ENCODE assay signal across 9 mouse cellular contexts in genomic region chr8:71406099-71407015, GRCm38 (mm10). TPM values are rescaled to one million over a fixed set of nuclear protein-coding genes. Genes with fewer than 3 reads are reported as not detected.
DNase-seq lines count a peak whose midpoint lies in the region; ATAC-seq and TF ChIP-seq lines count a peak whose summit lies in the region.
"Had no signal": no experiment of that assay in that cellular context is flagged by ENCODE, and none has a peak within 500 bp of the region (broad histone marks: within the 10 kb centered on the region; RNA-seq: fewer than 3 reads in every experiment).

No protein-coding gene starts in this region.

- peaks cover 36% of the 10 kb centered on the region for H3K36me3 ChIP-seq in lung, embryonic 14.5 days (ENCODE audit: insufficient read depth)
- peaks cover 5% of the 10 kb centered on the region; the same call in 1 of the 2 replicates for H3K36me3 ChIP-seq in neural tube, embryonic 13.5 days

- H3K4me1 ChIP-seq in lung, embryonic 14.5 days (ENCODE audit: insufficient read depth) = no peaks in the 10 kb centered on the region
- H3K4me1 ChIP-seq in neural tube, embryonic 13.5 days (replicated peaks) = peaks cover 24% of the 10 kb centered on the region

- peak overlapping the region; percentile 46 for H3K27ac ChIP-seq in lung, embryonic 14.5 days (ENCODE audit: low read depth)
- no peak overlapping the region for H3K27ac ChIP-seq in neural tube, embryonic 13.5 days (replicated peaks)

- no peaks in the 10 kb centered on the region for H3K9me3 ChIP-seq in lung, embryonic 14.5 days (ENCODE audit: low read depth, low read length)
- no peaks in the 10 kb centered on the region for H3K9me3 ChIP-seq in neural tube, embryonic 13.5 days

- H3K9ac ChIP-seq in lung, embryonic 14.5 days = peak overlapping the region; percentile 79
- H3K9ac ChIP-seq in neural tube, embryonic 13.5 days = peak overlapping the region; percentile 60

- under 1% methylated on average over 55 of the region's 55 CpGs for WGBS in lung, embryonic 14.5 days
- WGBS in neural tube, embryonic 13.5 days = under 1% methylated on average over 55 of the region's 55 CpGs

- H3K27me3 ChIP-seq in lung, embryonic 14.5 days (ENCODE audit: insufficient read depth, low read length) = no peaks in the 10 kb centered on the region
- H3K27me3 ChIP-seq in neural tube, embryonic 13.5 days = no peaks in the 10 kb centered on the region

- peak overlapping the region; percentile 78 for H3K4me3 ChIP-seq in lung, embryonic 14.5 days (ENCODE audit: low read depth, low read length)
- peak overlapping the region; percentile 42 for H3K4me3 ChIP-seq in neural tube, embryonic 13.5 days

- ATAC-seq in lung, embryonic 14.5 days (ENCODE audit: insufficient read depth) = peak; percentile 84
- ATAC-seq in neural tube, embryonic 13.5 days (ENCODE audit: low read depth) = peak; percentile 72

- peak overlapping the region; percentile 88 for H3K4me2 ChIP-seq in lung, embryonic 14.5 days
- H3K4me2 ChIP-seq in neural tube, embryonic 13.5 days = peak overlapping the region; percentile 82

- DNase-seq in right cerebral cortex, postnatal 4 days = peak; percentile 57
- DNase-seq in right cerebral cortex, adult 18-20 months = no peak
- DNase-seq in cerebellum, postnatal 25 days = peak; percentile 52 to 65
- peak; percentile 63 for DNase-seq in gastrocnemius, postnatal 14 days
- peak; percentile 71 for DNase-seq in kidney, adult 11 months
- peak; percentile 88 for DNase-seq in lung, embryonic 14.5 days
- peak; percentile 80 for DNase-seq in yolk sac, embryonic 10.5 days (ENCODE audit: low spot score)

- TF ChIP-seq CTCF in lung, embryonic 14.5 days (IDR thresholded peaks at IDR 0.05; ENCODE audit: low read depth) = peak; percentile 94

- intact Hi-C loops in gastrocnemius, postnatal 14 days (cut with DNase I; ENCODE audit: low total_unique reads) = loop anchor here (5.0 kb wide), 1 partner anchor 34 kb away; the partner anchor contains the start of gene Ocel1

RNA-seq across cellular contexts. Expression of gene Ankle1, which starts 0.5 kb away (rescaled TPM):
- under 1 TPM; 0.78 to 0.86 TPM for total RNA-seq in gastrocnemius, postnatal 14 days (2021)
- 32.2 and 38.0 TPM in 2 replicates for polyA plus RNA-seq in lung, embryonic 14.5 days (2014; fragmentation: Nextera tagmentation; extraction: Ambion mirVana)
- polyA plus RNA-seq in neural tube, embryonic 13.5 days (2015; fragmentation: Nextera tagmentation; extraction: Ambion mirVana) = 8.2 and 8.4 TPM in 2 replicates
- total RNA-seq: gastrocnemius, adult 8-10 months had no signal

RNA-seq across cellular contexts. Expression of gene Babam1, which starts 9.7 kb away (rescaled TPM):
- 10 to 100 TPM; 61.3 to 66.5 TPM for total RNA-seq in gastrocnemius, postnatal 14 days (2021)
- 108 and 114 TPM in 2 replicates for polyA plus RNA-seq in lung, embryonic 14.5 days (2014; fragmentation: Nextera tagmentation; extraction: Ambion mirVana)
- 96.0 and 96.6 TPM in 2 replicates for polyA plus RNA-seq in neural tube, embryonic 13.5 days (2015; fragmentation: Nextera tagmentation; extraction: Ambion mirVana)

RNA-seq across cellular contexts. Expression of gene Ushbp1, which starts 10.8 kb away (rescaled TPM):
- 10 to 100 TPM; 11.0 to 12.9 TPM for total RNA-seq in gastrocnemius, postnatal 14 days (2021)
- 20.5 and 20.6 TPM in 2 replicates for polyA plus RNA-seq in lung, embryonic 14.5 days (2014; fragmentation: Nextera tagmentation; extraction: Ambion mirVana)
- 6.1 and 7.3 TPM in 2 replicates for polyA plus RNA-seq in neural tube, embryonic 13.5 days (2015; fragmentation: Nextera tagmentation; extraction: Ambion mirVana)

RNA-seq across cellular contexts. Expression of gene Nr2f6, which starts 24.6 kb away (rescaled TPM):
- 10 to 100 TPM; 16.0 to 21.5 TPM for total RNA-seq in gastrocnemius, postnatal 14 days (2021)
- 94.7 and 102 TPM in 2 replicates for polyA plus RNA-seq in lung, embryonic 14.5 days (2014; fragmentation: Nextera tagmentation; extraction: Ambion mirVana)
- polyA plus RNA-seq in neural tube, embryonic 13.5 days (2015; fragmentation: Nextera tagmentation; extraction: Ambion mirVana) = 27.9 and 30.3 TPM in 2 replicates

RNA-seq across cellular contexts. Expression of gene Ocel1, which starts 35.3 kb away (rescaled TPM):
- 1 to 10 TPM; 5.9 to 7.5 TPM for total RNA-seq in gastrocnemius, postnatal 14 days (2021)
- 4.0 and 5.0 TPM in 2 replicates for polyA plus RNA-seq in lung, embryonic 14.5 days (2014; fragmentation: Nextera tagmentation; extraction: Ambion mirVana)
- 4.3 and 6.0 TPM in 2 replicates for polyA plus RNA-seq in neural tube, embryonic 13.5 days (2015; fragmentation: Nextera tagmentation; extraction: Ambion mirVana)
